Mouse (Mus musculus): ENCODE measurements around the gene Nek8. TPM values are rescaled to one million over a fixed set of nuclear protein-coding genes. Genes with fewer than 3 reads are reported as not detected.

Nek8 gene
- polyA plus RNA-seq (2014; fragmentation: Nextera tagmentation; extraction: Ambion mirVana) = 11.5 and 12.4 TPM in 2 replicates

DNA sequence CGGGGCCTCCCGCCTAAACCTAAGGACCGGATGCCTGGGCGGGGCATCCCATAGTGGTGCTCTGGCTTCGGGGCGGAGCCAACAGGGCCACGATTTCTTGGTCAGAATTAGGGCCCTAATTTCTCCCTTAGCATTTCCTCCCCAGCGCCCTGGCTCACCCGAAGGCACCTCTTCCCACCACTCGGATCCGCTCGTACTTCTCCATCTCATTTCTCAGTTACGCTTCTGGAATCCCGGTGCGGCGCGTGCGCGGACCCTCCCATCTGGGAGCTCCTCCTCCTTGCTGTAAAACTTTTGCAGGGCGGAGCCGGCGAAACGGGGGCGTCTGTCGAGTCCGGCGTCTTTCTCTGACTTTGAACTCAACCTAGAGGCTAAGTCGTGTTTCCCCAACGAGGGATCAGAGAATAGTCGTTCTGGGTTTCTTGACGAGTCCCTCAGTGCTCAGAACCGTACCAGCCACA is at the start of gene Nek8, which contains the start of gene Tlcd1:
TSS of gene Nek8 (minus strand) at position 274 of the 461 bp plus-strand sequence.
TSS of gene Tlcd1 (plus strand) at position 310 of the 461 bp plus-strand sequence.
- Histone ChIP-seq H3K4me2 (ENCODE audit: low read length) (peak within 1 kb of the TSS; percentile 96), H3K9me3 (ENCODE audit: control insufficient read depth, low read length) (no peaks in the 10 kb centered on the region), H3K27me3 (ENCODE audit: control insufficient read depth, insufficient read depth, low read length) (no peaks in the 10 kb centered on the region), H3K9ac (ENCODE audit: low read length) (peak within 1 kb of the TSS; percentile 79), H3K4me1 (ENCODE audit: control insufficient read depth in 2 of 2, insufficient read depth in 2 of 2, low read length in 2 of 2) (peaks cover 10 to 25% of the 10 kb centered on the region in 2 experiments), H3K36me3 (ENCODE audit: control insufficient read depth, insufficient read depth, low read length) (peaks cover 23% of the 10 kb centered on the region), H3K4me3 (ENCODE audit: control insufficient read depth in 1 of 2, insufficient read depth in 1 of 2, low read depth in 1 of 2, low read length in 2 of 2) (peak within 1 kb of the TSS; percentile 67 to 80), H3K27ac (replicated peaks in 1 of 2; ENCODE audit: control insufficient read depth in 1 of 2, insufficient read depth in 1 of 2, low read depth in 2 of 2, low read length in 2 of 2) (peak within 1 kb of the TSS; percentile 89 to 92)
- peak; percentile 46 for ATAC-seq (ENCODE audit: insufficient number of reproducible peaks, insufficient read depth, low FRiP score, low read depth)
- under 1% methylated on average over 32 of the region's 32 CpGs for WGBS

DNA sequence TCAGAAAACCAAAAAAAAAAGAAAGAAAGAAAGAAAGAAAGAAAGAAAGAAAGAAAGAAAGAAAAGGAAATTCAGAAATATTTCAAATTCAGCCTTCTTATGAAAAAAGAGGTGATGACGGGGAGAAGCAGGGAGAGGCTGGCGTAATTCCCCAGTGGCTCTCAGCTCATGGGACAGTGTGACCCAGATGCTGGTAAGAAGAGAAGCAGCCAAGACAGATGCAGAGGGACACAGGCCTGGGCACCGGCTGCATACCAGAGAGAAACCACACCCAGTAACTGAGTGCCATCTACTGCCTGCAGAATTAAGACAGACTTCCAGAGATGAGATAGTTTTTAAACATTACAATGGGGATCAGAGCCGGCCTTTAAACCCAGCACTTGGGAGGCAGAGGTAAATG is 47.1 kb upstream of the Nek8 start:
- Histone ChIP-seq H3K27ac (replicated peaks in 1 of 2; ENCODE audit: control insufficient read depth in 1 of 2, insufficient read depth in 1 of 2, low read depth in 2 of 2, low read length in 2 of 2) (no peak overlapping the region), H3K4me2 (ENCODE audit: low read length) (no peak overlapping the region), H3K36me3 (ENCODE audit: control insufficient read depth, insufficient read depth, low read length) (peaks cover 99% of the 10 kb centered on the region), H3K9ac (ENCODE audit: low read length) (no peak overlapping the region), H3K9me3 (ENCODE audit: control insufficient read depth, low read length) (no peaks in the 10 kb centered on the region), H3K27me3 (ENCODE audit: control insufficient read depth, insufficient read depth, low read length) (no peaks in the 10 kb centered on the region), H3K4me1 (ENCODE audit: control insufficient read depth in 2 of 2, insufficient read depth in 2 of 2, low read length in 2 of 2) (no peaks in the 10 kb centered on the region), H3K4me3 (ENCODE audit: control insufficient read depth in 1 of 2, insufficient read depth in 1 of 2, low read depth in 1 of 2, low read length in 2 of 2) (no peak overlapping the region)
- no peak for ATAC-seq (ENCODE audit: insufficient number of reproducible peaks, insufficient read depth, low FRiP score, low read depth)
- whole genome bisulfite sequencing = 90% methylated on average over 4 of the region's 4 CpGs

DNA sequence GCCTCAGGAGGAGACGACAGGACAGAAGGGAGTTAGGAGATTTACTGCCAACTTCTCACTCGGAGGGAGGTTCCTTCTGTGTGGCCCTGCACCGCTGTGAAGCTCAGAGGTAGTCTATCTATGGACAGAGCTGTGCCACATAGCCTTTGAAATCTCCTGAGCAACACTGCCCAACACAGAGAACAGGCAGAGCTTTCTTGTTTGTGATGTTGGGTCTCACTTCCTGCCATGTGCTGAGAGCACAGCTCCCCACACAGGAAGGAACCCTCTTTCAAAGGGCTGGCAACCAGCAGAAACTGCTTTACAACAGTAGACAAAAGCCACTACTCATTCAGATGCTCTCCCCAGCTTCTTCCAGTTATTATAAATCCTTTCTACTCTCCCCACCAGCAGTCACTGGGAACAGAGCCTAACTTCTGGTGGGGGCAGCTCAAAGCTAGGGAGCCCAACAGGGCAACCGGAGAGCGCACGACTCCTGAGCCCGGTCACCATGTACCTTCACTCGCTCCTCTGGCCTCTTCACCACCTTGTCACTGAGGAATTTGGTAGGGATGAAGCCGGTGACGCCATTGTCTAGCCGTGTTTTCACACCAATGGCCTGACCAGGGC is 39.3 kb upstream of the Nek8 start:
- ATAC-seq (ENCODE audit: insufficient number of reproducible peaks, insufficient read depth, low FRiP score, low read depth) = no peak
- Histone ChIP-seq H3K4me3 (ENCODE audit: control insufficient read depth in 1 of 2, insufficient read depth in 1 of 2, low read depth in 1 of 2, low read length in 2 of 2) (no peak overlapping the region), H3K9ac (ENCODE audit: low read length) (no peak overlapping the region), H3K36me3 (ENCODE audit: control insufficient read depth, insufficient read depth, low read length) (peaks cover 100% of the 10 kb centered on the region), H3K27ac (replicated peaks in 1 of 2; ENCODE audit: control insufficient read depth in 1 of 2, insufficient read depth in 1 of 2, low read depth in 2 of 2, low read length in 2 of 2) (no peak overlapping the region), H3K4me1 (ENCODE audit: control insufficient read depth in 2 of 2, insufficient read depth in 2 of 2, low read length in 2 of 2) (no peaks in the 10 kb centered on the region), H3K9me3 (ENCODE audit: control insufficient read depth, low read length) (no peaks in the 10 kb centered on the region), H3K27me3 (ENCODE audit: control insufficient read depth, insufficient read depth, low read length) (no peaks in the 10 kb centered on the region), H3K4me2 (ENCODE audit: low read length) (no peak overlapping the region)
- WGBS = 85% methylated on average over 11 of the region's 11 CpGs

GRCm38 (mm10) chr11:78213086-78213817 is 36.8 kb upstream of the Nek8 start:
- Histone ChIP-seq H3K9me3 (ENCODE audit: control insufficient read depth, low read length) (no peaks in the 10 kb centered on the region), H3K4me3 (ENCODE audit: control insufficient read depth in 1 of 2, insufficient read depth in 1 of 2, low read depth in 1 of 2, low read length in 2 of 2) (no peak overlapping the region), H3K27ac (replicated peaks in 1 of 2; ENCODE audit: control insufficient read depth in 1 of 2, insufficient read depth in 1 of 2, low read depth in 2 of 2, low read length in 2 of 2) (no peak overlapping the region), H3K36me3 (ENCODE audit: control insufficient read depth, insufficient read depth, low read length) (peaks cover 100% of the 10 kb centered on the region), H3K4me2 (ENCODE audit: low read length) (no peak overlapping the region), H3K27me3 (ENCODE audit: control insufficient read depth, insufficient read depth, low read length) (no peaks in the 10 kb centered on the region), H3K9ac (ENCODE audit: low read length) (no peak overlapping the region), H3K4me1 (ENCODE audit: control insufficient read depth in 2 of 2, insufficient read depth in 2 of 2, low read length in 2 of 2) (no peaks in the 10 kb centered on the region)
- WGBS = 95% methylated on average over 14 of the region's 14 CpGs
- no peak for ATAC-seq (ENCODE audit: insufficient number of reproducible peaks, insufficient read depth, low FRiP score, low read depth)

DNA sequence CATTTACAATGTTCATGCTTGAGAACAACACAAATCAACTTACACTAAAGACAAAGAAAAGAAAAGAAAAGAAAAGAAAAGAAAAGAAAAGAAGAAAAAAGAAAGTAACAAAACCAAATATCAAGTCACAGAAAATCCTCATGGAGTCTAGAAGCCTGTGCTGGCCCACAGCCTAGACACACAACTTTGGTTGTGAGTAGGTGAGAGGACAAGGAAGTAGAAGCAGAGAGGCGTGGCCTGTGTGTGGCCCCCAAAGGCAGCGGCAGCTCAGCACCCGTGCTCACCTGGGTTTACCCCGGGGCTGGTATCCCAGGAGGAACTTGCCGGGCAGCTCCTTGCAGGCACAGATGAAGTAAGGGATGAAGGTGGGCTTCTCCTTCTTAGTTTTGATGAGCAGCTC is 35.0 kb upstream of the Nek8 start:
- H3K4me3 ChIP-seq (ENCODE audit: control insufficient read depth in 1 of 2, insufficient read depth in 1 of 2, low read depth in 1 of 2, low read length in 2 of 2) = no peak overlapping the region
- H3K36me3 ChIP-seq (ENCODE audit: control insufficient read depth, insufficient read depth, low read length) = peaks cover 100% of the 10 kb centered on the region
- H3K9me3 ChIP-seq (ENCODE audit: control insufficient read depth, low read length) = no peaks in the 10 kb centered on the region
- ATAC-seq (ENCODE audit: insufficient number of reproducible peaks, insufficient read depth, low FRiP score, low read depth) = no peak
- no peak overlapping the region for H3K27ac ChIP-seq (replicated peaks in 1 of 2; ENCODE audit: control insufficient read depth in 1 of 2, insufficient read depth in 1 of 2, low read depth in 2 of 2, low read length in 2 of 2)
- WGBS = 79% methylated on average over 5 of the region's 5 CpGs
- no peak overlapping the region for H3K4me2 ChIP-seq (ENCODE audit: low read length)
- no peaks in the 10 kb centered on the region for H3K4me1 ChIP-seq (ENCODE audit: control insufficient read depth in 2 of 2, insufficient read depth in 2 of 2, low read length in 2 of 2)
- no peaks in the 10 kb centered on the region for H3K27me3 ChIP-seq (ENCODE audit: control insufficient read depth, insufficient read depth, low read length)
- H3K9ac ChIP-seq (ENCODE audit: low read length) = no peak overlapping the region

- no peak overlapping the region for H3K4me3 ChIP-seq (ENCODE audit: control insufficient read depth in 1 of 2, insufficient read depth in 1 of 2, low read depth in 1 of 2, low read length in 2 of 2)
- ATAC-seq (ENCODE audit: insufficient number of reproducible peaks, insufficient read depth, low FRiP score, low read depth) = no peak
These were observed 34.1 kb upstream of the Nek8 start for GRCm38 (mm10) chr11:78210615-78211014.

GRCm38 (mm10) chr11:78209886-78210285 is 33.4 kb upstream of the Nek8 start:
- Histone ChIP-seq H3K4me1 (ENCODE audit: control insufficient read depth in 2 of 2, insufficient read depth in 2 of 2, low read length in 2 of 2) (no peaks in the 10 kb centered on the region), H3K27ac (replicated peaks in 1 of 2; ENCODE audit: control insufficient read depth in 1 of 2, insufficient read depth in 1 of 2, low read depth in 2 of 2, low read length in 2 of 2) (no peak overlapping the region), H3K27me3 (ENCODE audit: control insufficient read depth, insufficient read depth, low read length) (no peaks in the 10 kb centered on the region), H3K9me3 (ENCODE audit: control insufficient read depth, low read length) (no peaks in the 10 kb centered on the region), H3K9ac (ENCODE audit: low read length) (no peak overlapping the region), H3K4me2 (ENCODE audit: low read length) (no peak overlapping the region), H3K36me3 (ENCODE audit: control insufficient read depth, insufficient read depth, low read length) (peaks cover 100% of the 10 kb centered on the region), H3K4me3 (ENCODE audit: control insufficient read depth in 1 of 2, insufficient read depth in 1 of 2, low read depth in 1 of 2, low read length in 2 of 2) (no peak overlapping the region)
- no peak for ATAC-seq (ENCODE audit: insufficient number of reproducible peaks, insufficient read depth, low FRiP score, low read depth)
- WGBS = 83% methylated on average over 6 of the region's 6 CpGs

More at GRCm38 (mm10) chr11:78210615-78211014, 34.1 kb upstream of the Nek8 start:
- Histone ChIP-seq H3K36me3 (ENCODE audit: control insufficient read depth, insufficient read depth, low read length) (peaks cover 100% of the 10 kb centered on the region), H3K4me2 (ENCODE audit: low read length) (no peak overlapping the region), H3K27ac (replicated peaks in 1 of 2; ENCODE audit: control insufficient read depth in 1 of 2, insufficient read depth in 1 of 2, low read depth in 2 of 2, low read length in 2 of 2) (no peak overlapping the region), H3K9me3 (ENCODE audit: control insufficient read depth, low read length) (no peaks in the 10 kb centered on the region), H3K9ac (ENCODE audit: low read length) (no peak overlapping the region), H3K27me3 (ENCODE audit: control insufficient read depth, insufficient read depth, low read length) (no peaks in the 10 kb centered on the region), H3K4me1 (ENCODE audit: control insufficient read depth in 2 of 2, insufficient read depth in 2 of 2, low read length in 2 of 2) (no peaks in the 10 kb centered on the region)
- WGBS = 75% methylated on average over 7 of the region's 7 CpGs
